Mouse (Mus musculus) C2C12 (cell line): ENCODE measurements around the gene Atxn1. TPM values are rescaled to one million over a fixed set of nuclear protein-coding genes. Genes with fewer than 3 reads are reported as not detected.
A peak's percentile ranks its signal among the peaks of the same experiment; 100 is the strongest.

Source experiments
- H3K27me3 ChIP-seq: one replicate; pipeline ENCODE4 v1.6.1; 2011; ENCODE audit not compliant: control insufficient read depth, insufficient read depth, insufficient read length
- H3K36me3 ChIP-seq: one replicate; pipeline ENCODE4 v1.6.1; 2011; ENCODE audit not compliant: control insufficient read depth, insufficient read depth
- H3K4me3 ChIP-seq: one replicate; pipeline ENCODE4 v1.5.1; 2011; ENCODE audit warnings: mild to moderate bottlenecking, control low read depth; ENCODE audit not compliant: poor library complexity, insufficient read depth, severe bottlenecking
- H3K79me2 ChIP-seq: one replicate; pipeline ENCODE4 v1.6.1; 2011; ENCODE audit not compliant: control insufficient read depth, insufficient read depth
- H3K79me3 ChIP-seq: one replicate; pipeline ENCODE4 v1.6.1; 2011; ENCODE audit warnings: low read depth, control low read depth
- H3ac ChIP-seq: one replicate; pipeline ENCODE3; 2011; ENCODE audit warnings: low read depth; ENCODE audit not compliant: control insufficient read depth, insufficient read length
- CEBPB ChIP-seq: IDR thresholded peaks from one replicate; pipeline ENCODE4 v1.6.1; 2011; ENCODE audit warnings: low read depth, mild to moderate bottlenecking, control low read depth, moderate library complexity
- CTCF ChIP-seq: IDR thresholded peaks from one replicate; pipeline ENCODE4 v1.5.1; 2011; ENCODE audit not compliant: control insufficient read depth, insufficient read depth, insufficient read length
- FOSL1 ChIP-seq: IDR thresholded peaks from one replicate; pipeline ENCODE4 v1.8.0; 2011; ENCODE audit warnings: mild to moderate bottlenecking, low read length; ENCODE audit not compliant: poor library complexity, insufficient read depth, severe bottlenecking
- MAX ChIP-seq: IDR thresholded peaks from one replicate; pipeline ENCODE4 v1.6.1; 2011; ENCODE audit warnings: mild to moderate bottlenecking, control low read depth
- MYOD1 ChIP-seq: IDR thresholded peaks from one replicate; pipeline ENCODE4 v1.6.1; 2011; ENCODE audit warnings: low read depth; ENCODE audit not compliant: control insufficient read depth, insufficient read length
- MYOG ChIP-seq: IDR thresholded peaks from one replicate; pipeline ENCODE4 v1.6.1; 2011; ENCODE audit not compliant: control insufficient read depth, insufficient read length; ENCODE audit errors: extremely low read depth
- USF1 ChIP-seq: IDR thresholded peaks from one replicate; pipeline ENCODE4 v1.6.1; 2011; ENCODE audit warnings: low read depth, mild to moderate bottlenecking, control low read depth, moderate library complexity
- polyA plus RNA-seq: library from polyadenylated mRNA; unstranded; fragments of >200 nt; fragmentation: generic; extraction: Trizol; gene quantifications from one replicate; pipeline ENCODE4 v1.2.1, GENCODE M21; 2012; ENCODE audit warnings: missing spikeins

The Atxn1 gene
- polyA plus RNA-seq, 1 experiment: 3.0 TPM

- TF ChIP-seq MYOG (no peak), MYOD1 (no peak), CEBPB (no peak), FOSL1 (no peak), MAX (no peak)
- H3K79me2 ChIP-seq: peaks cover 43% of the 10 kb centered on the region
- no peak overlapping the region for H3K4me3 ChIP-seq
- no peak overlapping the region for H3ac ChIP-seq
- H3K79me3 ChIP-seq: peaks cover 21% of the 10 kb centered on the region
- no peaks in the 10 kb centered on the region for H3K27me3 ChIP-seq
- H3K36me3 ChIP-seq: peaks cover 26% of the 10 kb centered on the region
Measured at GRCm38 (mm10) chr13:45953098-45953497, 11.7 kb downstream of the Atxn1 start.

GRCm38 (mm10) chr13:45951071-45951645, 13.7 kb downstream of the Atxn1 start:
- Histone ChIP-seq H3K79me2 (peaks cover 38% of the 10 kb centered on the region), H3K79me3 (peaks cover 13% of the 10 kb centered on the region), H3ac (no peak overlapping the region), H3K27me3 (no peaks in the 10 kb centered on the region), H3K4me3 (no peak overlapping the region), H3K36me3 (peaks cover 26% of the 10 kb centered on the region)
- no peak for TF ChIP-seq MYOD1
- TF ChIP-seq USF1: no peak

DNA sequence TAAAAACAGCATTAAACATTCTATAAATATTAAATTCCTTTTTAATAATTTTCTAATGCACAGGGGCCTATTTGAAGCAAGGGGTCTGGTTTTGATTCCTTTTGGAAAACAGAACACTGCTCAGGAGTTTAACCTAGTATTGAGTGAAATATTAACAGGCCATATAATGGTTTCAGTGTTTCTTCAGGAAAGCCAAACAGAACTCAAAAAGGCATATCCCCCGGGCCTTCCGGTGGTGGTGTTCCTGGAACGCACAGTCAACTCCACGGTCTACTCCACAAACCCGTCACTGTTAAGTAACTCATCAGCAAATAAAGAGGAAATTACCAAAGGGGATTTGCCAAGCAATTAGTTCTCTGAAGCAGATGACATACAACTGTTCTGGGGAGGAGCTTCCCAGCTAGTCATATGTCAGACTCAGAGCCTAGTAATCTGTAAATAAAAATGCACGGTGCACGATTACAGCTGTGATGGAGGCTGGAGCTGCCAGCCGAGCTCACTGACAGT, 14.4 kb downstream of the Atxn1 start:
- Histone ChIP-seq H3K79me2 (peaks cover 46% of the 10 kb centered on the region), H3K27me3 (no peaks in the 10 kb centered on the region), H3ac (no peak overlapping the region), H3K79me3 (peaks cover 7% of the 10 kb centered on the region), H3K36me3 (peaks cover 20% of the 10 kb centered on the region), H3K4me3 (no peak overlapping the region)
- TF ChIP-seq CEBPB: no peak

- TF ChIP-seq MAX (no peak), CTCF (no peak), MYOD1 (no peak), FOSL1 (no peak), USF1 (no peak), CEBPB (no peak), MYOG (no peak)
- peaks cover 43% of the 10 kb centered on the region for H3K79me2 ChIP-seq
- H3K4me3 ChIP-seq: no peak overlapping the region
- H3K79me3 ChIP-seq: peaks cover 2% of the 10 kb centered on the region
- no peak overlapping the region for H3ac ChIP-seq
- H3K27me3 ChIP-seq: no peaks in the 10 kb centered on the region
- peaks cover 14% of the 10 kb centered on the region for H3K36me3 ChIP-seq
Measured at GRCm38 (mm10) chr13:45946136-45946535, 18.7 kb downstream of the Atxn1 start.

- no peak for TF ChIP-seq MYOG
- no peak for TF ChIP-seq MAX
- TF ChIP-seq MYOD1: no peak
- TF ChIP-seq CTCF: no peak
- no peak for TF ChIP-seq CEBPB
- TF ChIP-seq USF1: peak; percentile 80
- no peak for TF ChIP-seq FOSL1
- no peaks in the 10 kb centered on the region for H3K27me3 ChIP-seq
- peaks cover 6% of the 10 kb centered on the region for H3K36me3 ChIP-seq
- H3K79me3 ChIP-seq: peaks cover 2% of the 10 kb centered on the region
- H3K4me3 ChIP-seq: no peak overlapping the region
- no peak overlapping the region for H3ac ChIP-seq
- H3K79me2 ChIP-seq: peaks cover 38% of the 10 kb centered on the region
Measured at GRCm38 (mm10) chr13:45942337-45942736, 22.5 kb downstream of the Atxn1 start.

GRCm38 (mm10) chr13:45940714-45941113, 24.1 kb downstream of the Atxn1 start:
- Histone ChIP-seq H3K79me3 (no peaks in the 10 kb centered on the region), H3K79me2 (peaks cover 22% of the 10 kb centered on the region), H3K36me3 (peaks cover 2% of the 10 kb centered on the region), H3ac (no peak overlapping the region), H3K4me3 (no peak overlapping the region), H3K27me3 (no peaks in the 10 kb centered on the region)
- TF ChIP-seq MYOG: no peak
- TF ChIP-seq FOSL1: no peak
- TF ChIP-seq MAX: no peak
- TF ChIP-seq CTCF: no peak
- TF ChIP-seq MYOD1: no peak
- TF ChIP-seq CEBPB: no peak
